Mouse (Mus musculus) lung, postnatal 0 days (tissue): ENCODE data around the gene Sbno2.

Source experiments
- CTCF ChIP-seq: IDR thresholded peaks from 2 replicates; pipeline ENCODE4 v1.5.1; 2016; ENCODE audit warnings: antibody characterized with exemption, mild to moderate bottlenecking
- EP300 ChIP-seq: IDR thresholded peaks from 2 replicates; pipeline ENCODE4 v1.6.1; 2016; ENCODE audit warnings: antibody characterized with exemption, mild to moderate bottlenecking, control low read depth

GRCm38 (mm10) chr10:80091527-80091926, 13.8 kb downstream of the Sbno2 start:
- no peak for TF ChIP-seq CTCF
- peak; percentile 34; the same call in 1 of the 2 replicates for TF ChIP-seq EP300
